ENCODE assay signal across 24 mouse cellular contexts in genomic region chr19:16518569-16518968, GRCm38 (mm10).
DNase-seq lines count a peak whose midpoint lies in the region; ATAC-seq and TF ChIP-seq lines count a peak whose summit lies in the region.
"Had no signal": no experiment of that assay in that cellular context is flagged by ENCODE, and none has a peak within 500 bp of the region (broad histone marks: within the 10 kb centered on the region; RNA-seq: fewer than 3 reads in every experiment).

No protein-coding gene starts in this region.

- no peak overlapping the region for H3K27ac ChIP-seq in heart, adult 2 months
- no peak overlapping the region for H3K27ac ChIP-seq in lung, postnatal 0 days (ENCODE audit: low read length)
- H3K27ac ChIP-seq: embryonic facial prominence, embryonic 12.5 days; forebrain, embryonic 12.5 days; forebrain, embryonic 15.5 days; heart, embryonic 13.5 days; hindbrain, embryonic 10.5 days; hindbrain, embryonic 13.5 days had no signal

- no peaks in the 10 kb centered on the region for H3K27me3 ChIP-seq in heart, adult 2 months (ENCODE audit: control insufficient read depth, insufficient read depth, low read length)
- H3K27me3 ChIP-seq in lung, postnatal 0 days (replicated peaks; ENCODE audit: insufficient read depth, low read length): no peaks in the 10 kb centered on the region
- H3K27me3 ChIP-seq: embryonic facial prominence, embryonic 12.5 days; forebrain, embryonic 12.5 days; forebrain, embryonic 15.5 days; heart, embryonic 13.5 days; hindbrain, embryonic 13.5 days had no signal

- H3K36me3 ChIP-seq in heart, adult 2 months (ENCODE audit: control insufficient read depth, insufficient read depth, low read length): no peaks in the 10 kb centered on the region
- H3K36me3 ChIP-seq in lung, postnatal 0 days (ENCODE audit: insufficient read depth, low read length): no peaks in the 10 kb centered on the region
- H3K36me3 ChIP-seq: embryonic facial prominence, embryonic 12.5 days; forebrain, embryonic 12.5 days; forebrain, embryonic 15.5 days; heart, embryonic 13.5 days; hindbrain, embryonic 10.5 days; hindbrain, embryonic 13.5 days had no signal

- no peak overlapping the region for H3K9ac ChIP-seq in heart, adult 2 months (ENCODE audit: low read depth, low read length)
- H3K9ac ChIP-seq in lung, postnatal 0 days (replicated peaks; ENCODE audit: low read depth): no peak overlapping the region
- H3K9ac ChIP-seq: embryonic facial prominence, embryonic 12.5 days; forebrain, embryonic 12.5 days; forebrain, embryonic 15.5 days; heart, embryonic 13.5 days; hindbrain, embryonic 13.5 days had no signal

- no peak overlapping the region for H3K4me2 ChIP-seq in lung, postnatal 0 days (replicated peaks; ENCODE audit: low read depth, low read length)
- H3K4me2 ChIP-seq: embryonic facial prominence, embryonic 12.5 days; forebrain, embryonic 12.5 days; forebrain, embryonic 15.5 days; heart, embryonic 13.5 days; hindbrain, embryonic 13.5 days had no signal

- no peak for TF ChIP-seq CTCF in heart, adult 2 months (IDR thresholded peaks at IDR 0.05)
- no peak for TF ChIP-seq CTCF in lung, postnatal 0 days (IDR thresholded peaks at IDR 0.05)

- no peaks in the 10 kb centered on the region for H3K9me3 ChIP-seq in lung, postnatal 0 days (ENCODE audit: low read length)
- H3K9me3 ChIP-seq: embryonic facial prominence, embryonic 12.5 days; forebrain, embryonic 12.5 days; forebrain, embryonic 15.5 days; heart, embryonic 13.5 days; hindbrain, embryonic 10.5 days; hindbrain, embryonic 13.5 days had no signal

- no peaks in the 10 kb centered on the region for H3K79me2 ChIP-seq in heart, adult 2 months (replicated peaks; ENCODE audit: control insufficient read depth, insufficient read depth, low read length)

- DNase-seq in heart, postnatal 10 days: peak; percentile 38 to 44
- DNase-seq in heart, adult 2 months: no peak
- peak; percentile 32 for DNase-seq in lung, postnatal 0 days (ENCODE audit: low spot score)
- no peak for DNase-seq in lung, adult 18-20 months
- peak; percentile 11 for DNase-seq in adipocyte (ENCODE audit: low spot score)
- no peak for DNase-seq in testis, postnatal 14 days (ENCODE audit: low spot score)
- DNase-seq: adrenal gland, postnatal 10 days; adrenal gland, postnatal 36 days; cerebellum, adult 18-20 months; cerebellum, adult 9-10 months; cerebellum, postnatal 14 days; gastrocnemius, postnatal 25 days had no signal

- no peak for TF ChIP-seq POLR2A in heart, adult 2 months (IDR thresholded peaks at IDR 0.05; ENCODE audit: insufficient read depth, low read depth, low read length)

- WGBS in heart, adult 2 months: 68% methylated on average over 3 of the region's 3 CpGs
- WGBS in lung, postnatal 0 days: 60% methylated on average over 3 of the region's 3 CpGs

- no peak for TF ChIP-seq EP300 in heart, adult 2 months (IDR thresholded peaks at IDR 0.05; ENCODE audit: insufficient read depth, low read depth, low read length)
- TF ChIP-seq EP300 in lung, postnatal 0 days (IDR thresholded peaks at IDR 0.05): no peak

- no peak for ATAC-seq in lung, postnatal 0 days
- peak; percentile 73 for ATAC-seq in megakaryocyte-erythroid progenitor cell, adult 5-6 weeks (replicated peaks; ENCODE audit: low FRiP score, low TSS enrichment, poor library complexity, severe bottlenecking)
- ATAC-seq: activated CD4-positive, CD25-positive, alpha-beta regulatory T cell, adult 4 months; CD4-positive, CD25-positive, alpha-beta regulatory T cell, adult 4 months; forebrain, embryonic 15.5 days; hindbrain, embryonic 16.5 days; intestine, embryonic 16.5 days had no signal

- H3K4me3 ChIP-seq in heart, adult 2 months: no peak overlapping the region
- no peak overlapping the region for H3K4me3 ChIP-seq in lung, postnatal 0 days (ENCODE audit: low read depth, low read length)
- H3K4me3 ChIP-seq: embryonic facial prominence, embryonic 12.5 days; erythroblast, embryonic 14.5 days; forebrain, embryonic 12.5 days; forebrain, embryonic 15.5 days; heart, embryonic 13.5 days; hindbrain, embryonic 10.5 days; hindbrain, embryonic 13.5 days had no signal

- intact Hi-C loops in heart, postnatal 10 days (cut with DNase I): no loop called here
- intact Hi-C loops in heart, adult 2 months (cut with DNase I): no loop called here

- H3K4me1 ChIP-seq in heart, adult 2 months (ENCODE audit: control insufficient read depth, insufficient read depth, low read length): no peaks in the 10 kb centered on the region
- no peaks in the 10 kb centered on the region for H3K4me1 ChIP-seq in lung, postnatal 0 days (ENCODE audit: insufficient read depth, low read depth, low read length)
- H3K4me1 ChIP-seq: embryonic facial prominence, embryonic 12.5 days; forebrain, embryonic 12.5 days; forebrain, embryonic 15.5 days; heart, embryonic 13.5 days; hindbrain, embryonic 10.5 days; hindbrain, embryonic 13.5 days had no signal

Comparison
In these comparisons a context has a peak if more than half of its experiments do, and no peak if none do; other contexts are left out.
1. DNase-seq: peak in heart, postnatal 10 days (2 of 2), lung, postnatal 0 days (single experiment) and adipocyte (single experiment); none in heart, adult 2 months (0 of 2), lung, adult 18-20 months (0 of 2) and testis, postnatal 14 days (single experiment).